Mouse (Mus musculus) heart, postnatal 0 days (tissue): ENCODE measurements around the gene Ins2. TPM values are rescaled to one million over a fixed set of nuclear protein-coding genes. Genes with fewer than 3 reads are reported as not detected.
A peak's percentile ranks its signal among the peaks of the same experiment; 100 is the strongest.

Experiments
- ATAC-seq: fragments of 200-750 bp; cut with Nextera tagmentation; 2 replicates; pipeline ENCODE4 v1.8.0; 2017; ENCODE audit warnings: low read depth, moderate number of reproducible peaks, moderate library complexity; ENCODE audit not compliant: insufficient read depth
- DNase-seq: peaks from one replicate; pipeline ENCODE4 v3.0.0-alpha.2; 2016; ENCODE audit warnings: low spot score
- H3K27ac ChIP-seq: fragments of 300-500 bp; sonication (generic); 2 replicates; pipeline ENCODE4 v1.5.1; 2014; ENCODE audit warnings: low read depth, mild to moderate bottlenecking
- H3K27me3 ChIP-seq: fragments of 300-500 bp; sonication (generic); 2 replicates; pipeline ENCODE4 v1.6.1; 2014; ENCODE audit warnings: low read length, mixed read lengths; ENCODE audit not compliant: control insufficient read depth, insufficient read depth
- H3K36me3 ChIP-seq: fragments of 300-500 bp; sonication (generic); replicated peaks from 2 replicates; pipeline ENCODE4 v1.6.1; 2014; ENCODE audit warnings: low read length, mixed read lengths; ENCODE audit not compliant: control insufficient read depth, insufficient read depth
- H3K4me1 ChIP-seq: fragments of 300-500 bp; sonication (generic); 2 replicates; pipeline ENCODE4 v1.6.1; 2014; ENCODE audit warnings: antibody characterized with exemption; ENCODE audit not compliant: control insufficient read depth, insufficient read depth
- H3K4me2 ChIP-seq: fragments of 300-500 bp; sonication (generic); 2 replicates; pipeline ENCODE4 v1.6.1; 2014; ENCODE audit warnings: low read depth, mild to moderate bottlenecking, low read length, moderate library complexity
- H3K4me3 ChIP-seq: fragments of 300-500 bp; sonication (generic); 2 replicates; pipeline ENCODE4 v1.5.1; 2014; ENCODE audit warnings: low read depth, low read length
- H3K9ac ChIP-seq: fragments of 300-500 bp; sonication (generic); replicated peaks from 2 replicates; pipeline ENCODE4 v1.6.1; 2014; ENCODE audit warnings: low read depth, low read length, mixed read lengths
- H3K9me3 ChIP-seq: fragments of 300-500 bp; sonication (generic); replicated peaks from 2 replicates; pipeline ENCODE4 v1.6.1; 2016; ENCODE audit warnings: low read length; ENCODE audit not compliant: control insufficient read depth
- CTCF ChIP-seq: IDR thresholded peaks from 2 replicates; pipeline ENCODE4 v1.5.1; 2016; ENCODE audit warnings: antibody characterized with exemption, control low read depth, low read depth
- EP300 ChIP-seq: IDR thresholded peaks from 2 replicates; pipeline ENCODE4 v1.6.1; 2016; ENCODE audit warnings: antibody characterized with exemption, low read depth
- WGBS: fragments of 180-500 bp; shearing (Covaris S2); extraction: QIAGEN DNeasy Blood & Tissue Kit; methylation state at CpG from one replicate; pipeline ENCODE4 v1.1.7; 2014; 5-methylcytosine and 5-hydroxymethylcytosine counted together
- polyA plus RNA-seq: library from polyadenylated mRNA; unstranded; fragments of >200 nt; fragmentation: Nextera tagmentation; extraction: Ambion mirVana; gene quantifications from 2 replicates; pipeline ENCODE4 v1.2.1, GENCODE M21; 2015
- total RNA-seq: library from RNA; depleted of rRNA; stranded (reverse); fragments of >200 nt; gene quantifications from 2 replicates; pipeline ENCODE4 v1.2.3, GENCODE M21; 2014; ENCODE audit warnings: low replicate concordance

The Ins2 gene
- total and polyA plus RNA-seq, 2 experiments from 2014 or later: 0.85 TPM; not detected in 1

- Histone ChIP-seq H3K36me3 (no peaks in the 10 kb centered on the region), H3K9ac (no peak overlapping the region), H3K27me3 (peaks cover 26% of the 10 kb centered on the region), H3K27ac (no peak overlapping the region), H3K9me3 (peaks cover 30% of the 10 kb centered on the region), H3K4me2 (no peak overlapping the region), H3K4me3 (no peak overlapping the region), H3K4me1 (no peaks in the 10 kb centered on the region)
- WGBS: 94% methylated on average over 1 of the region's 1 CpGs
- DNase-seq (no peak), ATAC-seq (no peak)
- TF ChIP-seq EP300 (no peak), CTCF (no peak)
Measured at GRCm38 (mm10) chr7:142668328-142668727, 74.9 kb downstream of the Ins2 start.

DNA sequence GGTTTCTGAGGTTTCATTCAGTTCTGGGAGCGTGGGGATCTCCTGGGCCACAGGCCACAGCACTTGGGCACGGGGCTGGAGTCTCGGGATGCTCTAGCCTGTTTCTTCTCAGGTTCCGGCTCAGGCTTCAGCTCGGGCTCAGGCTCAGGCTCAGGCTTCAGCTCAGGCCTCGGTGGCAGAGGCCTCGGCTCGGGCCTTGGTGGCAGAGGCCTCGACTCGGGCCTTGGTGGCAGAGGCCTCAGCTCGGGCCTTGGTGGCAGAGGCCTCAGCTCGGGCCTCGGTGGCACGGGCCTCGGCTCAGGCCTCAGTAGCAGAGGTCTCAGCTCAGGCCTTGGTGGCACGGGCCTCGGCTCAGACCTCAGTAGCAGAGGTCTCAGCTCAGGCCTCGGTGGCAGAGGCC is 75.7 kb downstream of the Ins2 start:
- Histone ChIP-seq H3K27me3 (peaks cover 34% of the 10 kb centered on the region), H3K9ac (no peak overlapping the region), H3K36me3 (no peaks in the 10 kb centered on the region), H3K4me1 (no peaks in the 10 kb centered on the region), H3K4me3 (no peak overlapping the region), H3K27ac (no peak overlapping the region), H3K9me3 (peaks cover 30% of the 10 kb centered on the region), H3K4me2 (no peak overlapping the region)
- ATAC-seq (no peak), DNase-seq (no peak)
- WGBS: 95% methylated on average over 18 of the region's 18 CpGs
- TF ChIP-seq EP300 (no peak), CTCF (no peak)

- 56% methylated on average over 2 of the region's 2 CpGs for WGBS
- peak; percentile 64 for ATAC-seq
- peak within 1 kb of the TSS; percentile 39 for H3K27ac ChIP-seq
Measured at GRCm38 (mm10) chr7:142666659-142667058, 76.5 kb downstream of the Ins2 start, which contains the start of gene Igf2. TSS of gene Igf2 (minus strand) at chr7:142666816.

GRCm38 (mm10) chr7:142666109-142666508 is 77.1 kb downstream of the Ins2 start:
- no peak overlapping the region; the same call in 1 of the 2 replicates for H3K9ac ChIP-seq
- WGBS: 66% methylated on average over 4 of the region's 4 CpGs
- H3K4me1 ChIP-seq: no peaks in the 10 kb centered on the region
- peak overlapping the region; percentile 30; the same call in 1 of the 2 replicates for H3K27ac ChIP-seq
- DNase-seq (no peak), ATAC-seq (no peak)
- H3K36me3 ChIP-seq: no peaks in the 10 kb centered on the region
- peak overlapping the region; percentile 63 for H3K4me2 ChIP-seq
- TF ChIP-seq EP300 (no peak), CTCF (no peak)
- peaks cover 22% of the 10 kb centered on the region for H3K9me3 ChIP-seq
- peaks cover 48% of the 10 kb centered on the region for H3K27me3 ChIP-seq
- peak overlapping the region; percentile 6; the same call in 1 of the 2 replicates for H3K4me3 ChIP-seq

More at GRCm38 (mm10) chr7:142666659-142667058, 76.5 kb downstream of the Ins2 start, which contains the start of gene Igf2:
- Histone ChIP-seq H3K4me3 (peak within 1 kb of the TSS; percentile 6; the same call in 1 of the 2 replicates), H3K9me3 (peaks cover 27% of the 10 kb centered on the region), H3K4me1 (no peaks in the 10 kb centered on the region), H3K36me3 (no peaks in the 10 kb centered on the region), H3K9ac (no peak within 1 kb of the TSS; the same call in 1 of the 2 replicates), H3K27me3 (peaks cover 43% of the 10 kb centered on the region), H3K4me2 (peak within 1 kb of the TSS; percentile 63)
- DNase-seq: no peak
- TF ChIP-seq CTCF: no peak
- no peak for TF ChIP-seq EP300

GRCm38 (mm10) chr7:142665364-142665763 is 77.8 kb downstream of the Ins2 start:
- ATAC-seq (no peak), DNase-seq (no peak)
- Histone ChIP-seq H3K4me2 (peak overlapping the region; percentile 63), H3K27ac (no peak overlapping the region; the same call in 1 of the 2 replicates), H3K9me3 (peaks cover 16% of the 10 kb centered on the region), H3K4me3 (peak overlapping the region; percentile 14; the same call in 1 of the 2 replicates), H3K4me1 (no peaks in the 10 kb centered on the region), H3K36me3 (no peaks in the 10 kb centered on the region), H3K27me3 (peaks cover 56% of the 10 kb centered on the region), H3K9ac (no peak overlapping the region)
- TF ChIP-seq EP300 (no peak), CTCF (no peak)
- WGBS: 68% methylated on average over 5 of the region's 5 CpGs
